Mouse (Mus musculus): ENCODE data around the gene Olfr698. TPM values are rescaled to one million over a fixed set of nuclear protein-coding genes. Genes with fewer than 3 reads are reported as not detected.
"Not testable (repeated sequence)": the region's sequence is repeated elsewhere in the genome, so short reads cannot be mapped to it uniquely, and the experiment has no call there.

Olfr698 gene
- not detected for total RNA-seq (2021)

DNA sequence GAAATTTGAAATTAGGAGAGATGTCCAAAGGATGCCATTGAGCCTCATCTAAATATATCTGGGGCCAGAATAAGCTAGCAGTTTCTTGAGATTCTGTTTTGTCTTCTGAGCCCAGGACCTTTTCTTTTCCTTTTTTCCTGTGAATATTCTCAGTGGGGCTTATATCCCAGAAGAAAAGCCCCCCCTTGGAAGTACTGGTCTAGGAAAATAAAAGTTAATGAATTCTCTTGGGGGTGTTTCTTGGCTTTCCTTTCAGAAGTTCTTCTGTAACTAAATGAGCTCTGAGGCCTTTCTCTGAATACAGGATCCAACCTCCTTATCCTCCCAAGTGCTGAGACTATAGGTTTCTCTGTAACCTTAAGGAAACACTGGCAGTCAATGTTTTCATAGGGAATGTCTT is at the start of gene Olfr698:
Gene Olfr698, minus strand, starts transcription at position 101 of the 400 bp plus-strand sequence.
- DNase-seq = no peak

- DNase-seq = no peak
Measured at GRCm38 (mm10) chr7:106793098-106793497, 37.9 kb upstream of the Olfr698 start, which contains the start of gene Olfr699. TSS of gene Olfr699 (minus strand) at chr7:106793198.

- DNase-seq = no peak
Measured at GRCm38 (mm10) chr7:106788330-106788729, 33.1 kb upstream of the Olfr698 start.

GRCm38 (mm10) chr7:106761008-106761407 is 5.8 kb upstream of the Olfr698 start:
- DNase-seq = not testable (repeated sequence)

- DNase-seq = no peak
Measured at GRCm38 (mm10) chr7:106758800-106759199, 3.6 kb upstream of the Olfr698 start.

DNA sequence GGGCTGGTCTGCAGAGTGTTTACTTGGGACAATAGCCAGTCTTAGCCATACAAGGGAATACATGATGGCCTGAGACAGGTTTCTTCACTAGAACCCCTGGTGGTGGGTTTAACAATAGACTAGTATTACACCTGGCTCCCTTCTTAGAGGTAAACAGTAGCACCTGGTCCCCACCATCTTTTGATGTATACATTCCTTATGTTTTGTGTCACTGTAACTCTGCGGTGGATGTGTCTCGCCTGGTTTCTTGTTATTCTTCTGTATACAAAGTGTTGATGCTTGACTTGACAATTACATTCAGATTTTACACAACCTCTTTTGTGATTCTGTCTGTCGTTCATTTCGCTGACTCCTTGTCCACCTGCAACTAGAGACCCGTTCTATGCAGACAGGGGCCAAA is 9.4 kb downstream of the Olfr698 start:
- no peak for DNase-seq

- no peak for DNase-seq
Measured at GRCm38 (mm10) chr7:106742343-106742742, 12.9 kb downstream of the Olfr698 start, which contains the start of gene Olfr697. TSS of gene Olfr697 (minus strand) at chr7:106742443.

GRCm38 (mm10) chr7:106737028-106737427 is 18.2 kb downstream of the Olfr698 start:
- no peak for DNase-seq

- no peak for DNase-seq
Measured at GRCm38 (mm10) chr7:106733717-106734116, 21.5 kb downstream of the Olfr698 start.

- DNase-seq = not testable (repeated sequence)
Measured at GRCm38 (mm10) chr7:106725654-106726053, 29.5 kb downstream of the Olfr698 start.

- DNase-seq = no peak
Measured at GRCm38 (mm10) chr7:106716296-106716695, 38.9 kb downstream of the Olfr698 start, which contains the start of gene Olfr695. TSS of gene Olfr695 (minus strand) at chr7:106716396.

DNA sequence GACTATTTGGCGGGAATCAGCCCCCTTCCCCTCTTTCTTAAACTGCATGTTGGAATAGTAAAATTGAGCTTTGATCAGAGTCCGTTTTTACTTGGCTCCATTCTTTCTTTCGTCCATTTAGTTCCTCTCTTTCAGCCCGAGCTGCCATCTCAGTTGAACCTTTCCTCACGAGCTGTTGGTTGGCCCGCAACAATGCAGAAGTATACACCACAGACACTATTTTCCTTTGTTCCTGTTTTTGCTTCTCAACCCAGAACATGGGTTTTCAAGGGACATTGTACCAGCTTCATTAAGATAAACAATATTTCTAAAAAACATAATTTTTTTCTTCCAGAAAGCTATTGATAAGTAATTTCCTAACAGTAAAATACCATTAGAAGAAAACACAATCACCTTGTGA is 43.7 kb downstream of the Olfr698 start:
- DNase-seq = no peak

DNA sequence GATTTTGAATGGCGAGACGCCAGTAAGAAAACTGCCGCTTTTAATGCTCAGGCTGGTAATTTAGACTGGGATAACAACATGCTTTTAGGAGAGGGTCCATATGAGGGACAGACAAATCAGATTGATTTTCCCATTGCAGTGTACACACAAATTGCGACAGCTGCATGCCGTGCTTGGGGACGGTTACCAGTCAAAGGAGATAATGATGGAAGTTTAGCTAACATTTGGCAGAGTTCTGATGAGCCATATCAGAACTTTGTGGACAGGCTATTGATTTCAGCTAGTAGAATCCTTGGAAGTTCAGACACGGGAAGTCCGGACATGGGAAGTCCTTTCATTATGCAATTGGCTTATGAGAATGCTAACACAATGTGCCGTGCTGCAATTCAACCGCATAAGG is 47.5 kb downstream of the Olfr698 start:
- DNase-seq = not testable (repeated sequence)

Other genes starting within 250 kb of the Olfr698 start
- gene Olfr693, start 74.8 kb downstream of the Olfr698 start, total RNA-seq (2021) = not detected
- not detected for gene Olfr694, start 63.6 kb downstream of the Olfr698 start, total RNA-seq (2021)
- gene Olfr695, start 39.0 kb downstream of the Olfr698 start, total RNA-seq (2021) = not detected
- not detected for gene Olfr697, start 13.0 kb downstream of the Olfr698 start, total RNA-seq (2021)
- gene Olfr699, start 37.8 kb upstream of the Olfr698 start, total RNA-seq (2021) = not detected
- gene Olfr700, start 53.4 kb upstream of the Olfr698 start, total RNA-seq (2021) = not detected
- not detected for gene Olfr701, start 58.7 kb upstream of the Olfr698 start, total RNA-seq (2021)
- not detected for gene Olfr702, start 78.5 kb upstream of the Olfr698 start, total RNA-seq (2021)
- gene Olfr703, start 88.0 kb upstream of the Olfr698 start, total RNA-seq (2021) = not detected
- not detected for gene Olfr704, start 107.8 kb upstream of the Olfr698 start, total RNA-seq (2021)
- gene Olfr705, start 121.5 kb upstream of the Olfr698 start, total RNA-seq (2021) = not detected
- gene Olfr706, start 132.8 kb upstream of the Olfr698 start, total RNA-seq (2021) = not detected
- gene Olfr707, start 145.8 kb upstream of the Olfr698 start, total RNA-seq (2021) = not detected
- not detected for gene Olfr1532-ps1, start 152.6 kb upstream of the Olfr698 start, total RNA-seq (2021)
- gene Olfr709-ps1, start 176.8 kb upstream of the Olfr698 start, total RNA-seq (2021) = under 1 TPM in 1 of 2 experiments, not detected in 1; 0.07 TPM
- gene Olfr710, start 192.9 kb upstream of the Olfr698 start, total RNA-seq (2021) = not detected
- gene Olfr6, start 208.5 kb upstream of the Olfr698 start, total RNA-seq (2021) = not detected
- not detected for gene Olfr711, start 220.1 kb upstream of the Olfr698 start, total RNA-seq (2021)

Data from heart, postnatal 4 days (tissue).